Mouse (Mus musculus): Measurements from ENCODE around the gene Ddx47. TPM values are rescaled to one million over a fixed set of nuclear protein-coding genes. Genes with fewer than 3 reads are reported as not detected.

Gene Ddx47
- 69.8 and 77.9 TPM in 2 replicates for polyA plus RNA-seq (2014; fragmentation: Nextera tagmentation; extraction: Ambion mirVana)

- ATAC-seq (ENCODE audit: low FRiP score, low TSS enrichment) (peak; percentile 92), DNase-seq (peak; percentile 98)
- H3K9ac ChIP-seq (replicated peaks; ENCODE audit: low read length) = peak within 1 kb of the TSS; percentile 72
- 5% methylated on average over 19 of the region's 19 CpGs for WGBS
- H3K4me1 ChIP-seq (ENCODE audit: control insufficient read depth, insufficient read depth, low read length) = peaks cover 6% of the 10 kb centered on the region
- H3K4me3 ChIP-seq (replicated peaks; ENCODE audit: low read depth, low read length) = peak within 1 kb of the TSS; percentile 73
- peaks cover 28% of the 10 kb centered on the region for H3K36me3 ChIP-seq (ENCODE audit: control insufficient read depth, insufficient read depth, low read length)
- H3K27ac ChIP-seq (replicated peaks; ENCODE audit: low read depth, low read length) = 0 out of 2 replicates have a peak within 1 kb of the TSS, but pooled peaks have one; percentile 39
- peak within 1 kb of the TSS; percentile 68 for H3K4me2 ChIP-seq (ENCODE audit: low read length)
- H3K9me3 ChIP-seq (ENCODE audit: control insufficient read depth, low read length) = no peaks in the 10 kb centered on the region
- H3K27me3 ChIP-seq (ENCODE audit: control insufficient read depth, insufficient read depth, low read length) = no peaks in the 10 kb centered on the region
These were observed at the start of gene Ddx47 for GRCm38 (mm10) chr6:135011048-135011733. Ddx47 (plus strand) TSS chr6:135011612.

DNA sequence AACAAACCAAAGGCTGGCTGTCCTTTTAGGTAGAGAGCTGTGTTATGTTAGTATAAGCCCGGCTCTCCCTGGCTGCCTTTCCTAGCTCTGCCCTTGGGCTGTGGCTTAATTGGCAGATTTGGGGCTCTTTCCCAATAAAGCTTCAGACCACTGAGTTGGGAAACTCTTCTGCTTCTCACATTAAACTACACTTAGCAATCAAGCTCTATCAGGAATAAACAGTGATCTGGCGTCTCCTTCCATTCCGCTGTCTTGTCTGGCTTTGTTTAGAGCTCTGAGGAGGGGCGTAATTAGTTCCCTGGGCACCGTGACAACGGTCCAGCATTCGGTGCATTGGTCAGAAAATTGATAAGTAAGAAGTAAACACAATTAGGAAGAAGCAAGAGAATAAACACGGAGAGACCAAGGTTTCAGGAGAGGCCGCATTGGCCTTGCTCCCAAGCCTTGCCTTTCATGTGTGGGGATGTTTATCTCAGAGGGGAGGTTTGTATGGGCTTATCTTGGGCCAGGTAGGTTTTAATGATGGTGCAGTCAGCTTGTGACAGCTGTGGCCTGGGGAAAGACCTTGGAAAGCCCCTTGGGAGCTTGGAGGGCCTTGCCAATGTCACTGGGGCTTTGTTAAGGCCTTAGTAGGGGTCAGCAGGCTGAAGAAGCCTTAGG is 49.4 kb upstream of the Ddx47 start:
- no peak overlapping the region for H3K9ac ChIP-seq (replicated peaks; ENCODE audit: low read length)
- no peaks in the 10 kb centered on the region for H3K9me3 ChIP-seq (ENCODE audit: control insufficient read depth, low read length)
- no peak overlapping the region for H3K4me3 ChIP-seq (replicated peaks; ENCODE audit: low read depth, low read length)
- H3K27me3 ChIP-seq (ENCODE audit: control insufficient read depth, insufficient read depth, low read length) = no peaks in the 10 kb centered on the region
- no peak for ATAC-seq (ENCODE audit: low FRiP score, low TSS enrichment)
- no peak overlapping the region for H3K27ac ChIP-seq (replicated peaks; ENCODE audit: low read depth, low read length)
- 0 out of 2 replicates have a peak, but pooled peaks cover 6% of the 10 kb centered on the region for H3K4me1 ChIP-seq (ENCODE audit: control insufficient read depth, insufficient read depth, low read length)
- H3K36me3 ChIP-seq (ENCODE audit: control insufficient read depth, insufficient read depth, low read length) = no peaks in the 10 kb centered on the region
- H3K4me2 ChIP-seq (ENCODE audit: low read length) = no peak overlapping the region
- WGBS = 47% methylated on average over 9 of the region's 9 CpGs
- no peak for DNase-seq

GRCm38 (mm10) chr6:134962518-134962893 is 48.9 kb upstream of the Ddx47 start:
- WGBS = 33% methylated on average over 5 of the region's 5 CpGs
- 0 out of 2 replicates have a peak, but pooled peaks cover 6% of the 10 kb centered on the region for H3K4me1 ChIP-seq (ENCODE audit: control insufficient read depth, insufficient read depth, low read length)
- DNase-seq (no peak), ATAC-seq (ENCODE audit: low FRiP score, low TSS enrichment) (no peak)
- no peaks in the 10 kb centered on the region for H3K27me3 ChIP-seq (ENCODE audit: control insufficient read depth, insufficient read depth, low read length)
- no peaks in the 10 kb centered on the region for H3K9me3 ChIP-seq (ENCODE audit: control insufficient read depth, low read length)
- no peak overlapping the region for H3K4me3 ChIP-seq (replicated peaks; ENCODE audit: low read depth, low read length)
- no peak overlapping the region for H3K27ac ChIP-seq (replicated peaks; ENCODE audit: low read depth, low read length)
- no peak overlapping the region for H3K4me2 ChIP-seq (ENCODE audit: low read length)
- no peaks in the 10 kb centered on the region for H3K36me3 ChIP-seq (ENCODE audit: control insufficient read depth, insufficient read depth, low read length)
- H3K9ac ChIP-seq (replicated peaks; ENCODE audit: low read length) = no peak overlapping the region

DNA sequence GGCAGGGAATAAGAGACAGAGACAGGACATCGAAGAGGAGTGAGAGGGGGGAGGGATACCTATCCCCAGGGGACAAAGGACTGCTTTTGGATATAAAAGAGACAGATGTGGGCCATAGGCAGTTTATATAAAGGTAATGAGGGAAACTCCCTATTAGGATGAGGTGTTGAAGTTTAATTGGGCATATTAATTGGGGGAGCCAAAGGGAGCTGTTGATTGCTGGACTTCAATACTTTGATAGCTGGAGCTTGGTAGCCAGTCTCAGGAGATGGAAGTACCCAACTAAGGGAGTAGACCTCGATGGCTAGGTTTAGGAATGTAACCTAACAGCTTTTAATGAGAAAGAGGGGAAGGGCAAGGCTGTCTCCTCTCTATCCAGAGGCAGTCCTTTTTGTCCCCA is 47.5 kb upstream of the Ddx47 start:
- Histone ChIP-seq H3K4me2 (ENCODE audit: low read length) (no peak overlapping the region), H3K9me3 (ENCODE audit: control insufficient read depth, low read length) (no peaks in the 10 kb centered on the region), H3K4me3 (replicated peaks; ENCODE audit: low read depth, low read length) (no peak overlapping the region), H3K36me3 (ENCODE audit: control insufficient read depth, insufficient read depth, low read length) (no peaks in the 10 kb centered on the region), H3K27me3 (ENCODE audit: control insufficient read depth, insufficient read depth, low read length) (no peaks in the 10 kb centered on the region), H3K27ac (replicated peaks; ENCODE audit: low read depth, low read length) (no peak overlapping the region), H3K4me1 (ENCODE audit: control insufficient read depth, insufficient read depth, low read length) (0 out of 2 replicates have a peak, but pooled peaks cover 6% of the 10 kb centered on the region), H3K9ac (replicated peaks; ENCODE audit: low read length) (no peak overlapping the region)
- 87% methylated on average over 2 of the region's 2 CpGs for WGBS
- ATAC-seq (ENCODE audit: low FRiP score, low TSS enrichment) (no peak), DNase-seq (no peak)

GRCm38 (mm10) chr6:134966681-134967080 is 44.7 kb upstream of the Ddx47 start:
- Histone ChIP-seq H3K27ac (replicated peaks; ENCODE audit: low read depth, low read length) (no peak overlapping the region), H3K9me3 (ENCODE audit: control insufficient read depth, low read length) (no peaks in the 10 kb centered on the region), H3K4me1 (ENCODE audit: control insufficient read depth, insufficient read depth, low read length) (no peaks in the 10 kb centered on the region), H3K27me3 (ENCODE audit: control insufficient read depth, insufficient read depth, low read length) (no peaks in the 10 kb centered on the region), H3K9ac (replicated peaks; ENCODE audit: low read length) (no peak overlapping the region), H3K4me2 (ENCODE audit: low read length) (no peak overlapping the region), H3K36me3 (ENCODE audit: control insufficient read depth, insufficient read depth, low read length) (no peaks in the 10 kb centered on the region), H3K4me3 (replicated peaks; ENCODE audit: low read depth, low read length) (no peak overlapping the region)
- DNase-seq (no peak), ATAC-seq (ENCODE audit: low FRiP score, low TSS enrichment) (no peak)
- WGBS = 88% methylated on average over 5 of the region's 5 CpGs

DNA sequence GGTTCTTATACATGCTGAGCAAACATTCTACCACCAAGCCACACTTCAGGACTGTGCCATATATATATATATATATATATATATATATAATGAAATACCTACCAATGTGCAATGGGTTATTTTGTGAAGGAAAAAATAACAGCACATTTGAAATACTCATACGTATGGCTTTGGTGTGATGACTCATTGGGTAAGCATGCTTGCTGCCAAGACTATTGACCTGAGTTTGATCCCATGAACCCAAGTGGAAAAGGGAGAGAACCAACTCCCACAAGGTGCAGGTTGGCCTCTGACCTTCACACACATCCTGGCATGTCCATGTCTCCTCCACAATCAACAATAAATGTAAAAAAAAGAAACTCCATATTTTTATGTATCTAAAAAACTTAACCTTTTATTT is 43.1 kb upstream of the Ddx47 start:
- DNase-seq = no peak
- no peak overlapping the region for H3K4me2 ChIP-seq (ENCODE audit: low read length)
- H3K27ac ChIP-seq (replicated peaks; ENCODE audit: low read depth, low read length) = no peak overlapping the region
- no peak overlapping the region for H3K9ac ChIP-seq (replicated peaks; ENCODE audit: low read length)
- H3K27me3 ChIP-seq (ENCODE audit: control insufficient read depth, insufficient read depth, low read length) = no peaks in the 10 kb centered on the region
- no peaks in the 10 kb centered on the region for H3K9me3 ChIP-seq (ENCODE audit: control insufficient read depth, low read length)
- no peaks in the 10 kb centered on the region for H3K4me1 ChIP-seq (ENCODE audit: control insufficient read depth, insufficient read depth, low read length)
- H3K36me3 ChIP-seq (ENCODE audit: control insufficient read depth, insufficient read depth, low read length) = no peaks in the 10 kb centered on the region
- ATAC-seq (ENCODE audit: low FRiP score, low TSS enrichment) = no peak
- 95% methylated on average over 1 of the region's 1 CpGs for WGBS
- H3K4me3 ChIP-seq (replicated peaks; ENCODE audit: low read depth, low read length) = no peak overlapping the region

GRCm38 (mm10) chr6:134969498-134969897 is 41.9 kb upstream of the Ddx47 start:
- Histone ChIP-seq H3K9ac (replicated peaks; ENCODE audit: low read length) (no peak overlapping the region), H3K27me3 (ENCODE audit: control insufficient read depth, insufficient read depth, low read length) (no peaks in the 10 kb centered on the region), H3K4me1 (ENCODE audit: control insufficient read depth, insufficient read depth, low read length) (no peaks in the 10 kb centered on the region), H3K36me3 (ENCODE audit: control insufficient read depth, insufficient read depth, low read length) (no peaks in the 10 kb centered on the region), H3K4me2 (ENCODE audit: low read length) (no peak overlapping the region), H3K4me3 (replicated peaks; ENCODE audit: low read depth, low read length) (no peak overlapping the region), H3K9me3 (ENCODE audit: control insufficient read depth, low read length) (no peaks in the 10 kb centered on the region), H3K27ac (replicated peaks; ENCODE audit: low read depth, low read length) (no peak overlapping the region)
- WGBS = 96% methylated on average over 2 of the region's 2 CpGs
- ATAC-seq (ENCODE audit: low FRiP score, low TSS enrichment) (no peak), DNase-seq (no peak)

DNA sequence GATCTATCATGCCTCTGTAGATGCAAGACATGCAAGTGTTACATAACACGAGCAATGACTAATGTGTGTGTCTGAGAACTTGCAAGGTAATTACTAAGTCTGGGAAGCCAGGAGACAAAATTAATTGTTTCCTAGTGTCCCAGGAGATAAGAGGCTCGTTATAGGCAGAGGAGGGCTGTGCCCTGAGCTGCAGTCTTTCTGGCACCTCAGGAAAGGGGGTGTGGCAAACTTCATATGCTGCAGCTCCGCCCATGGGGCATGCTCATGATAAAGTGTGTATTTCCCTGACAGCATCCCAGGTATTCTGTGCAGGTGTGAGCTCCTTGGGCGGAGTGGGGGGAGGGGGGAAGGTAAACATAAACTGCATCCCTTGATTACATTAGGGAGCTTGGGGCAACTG is 39.3 kb upstream of the Ddx47 start:
- WGBS = 63% methylated on average over 4 of the region's 4 CpGs
- Histone ChIP-seq H3K4me2 (ENCODE audit: low read length) (no peak overlapping the region), H3K4me3 (replicated peaks; ENCODE audit: low read depth, low read length) (no peak overlapping the region), H3K4me1 (ENCODE audit: control insufficient read depth, insufficient read depth, low read length) (no peaks in the 10 kb centered on the region), H3K27ac (replicated peaks; ENCODE audit: low read depth, low read length) (no peak overlapping the region), H3K27me3 (ENCODE audit: control insufficient read depth, insufficient read depth, low read length) (no peaks in the 10 kb centered on the region), H3K9ac (replicated peaks; ENCODE audit: low read length) (no peak overlapping the region), H3K9me3 (ENCODE audit: control insufficient read depth, low read length) (no peaks in the 10 kb centered on the region), H3K36me3 (ENCODE audit: control insufficient read depth, insufficient read depth, low read length) (no peaks in the 10 kb centered on the region)
- no peak for DNase-seq
- ATAC-seq (ENCODE audit: low FRiP score, low TSS enrichment) = no peak

DNA sequence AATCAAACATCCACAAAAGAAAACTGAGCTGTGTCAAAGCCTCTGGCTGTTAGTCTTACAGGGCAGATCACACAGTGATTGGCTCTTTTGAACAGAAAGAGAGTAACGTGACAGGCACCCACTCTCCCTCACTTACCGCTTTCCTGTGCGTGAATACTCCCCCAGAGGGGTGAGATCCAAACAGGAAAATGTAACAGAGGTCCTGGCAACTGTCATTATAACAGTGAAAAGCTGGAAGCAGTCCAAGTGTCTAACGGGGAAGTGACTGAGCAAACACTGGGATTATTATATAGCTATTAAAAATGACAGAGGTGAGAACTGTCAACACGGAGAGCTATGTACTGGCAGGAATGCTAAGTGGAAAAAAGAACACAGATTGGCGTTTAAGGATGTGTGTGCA is 34.8 kb upstream of the Ddx47 start:
- H3K27ac ChIP-seq (replicated peaks; ENCODE audit: low read depth, low read length) = no peak overlapping the region
- H3K36me3 ChIP-seq (ENCODE audit: control insufficient read depth, insufficient read depth, low read length) = no peaks in the 10 kb centered on the region
- 57% methylated on average over 6 of the region's 6 CpGs for WGBS
- H3K4me1 ChIP-seq (ENCODE audit: control insufficient read depth, insufficient read depth, low read length) = no peaks in the 10 kb centered on the region
- no peak overlapping the region for H3K9ac ChIP-seq (replicated peaks; ENCODE audit: low read length)
- no peaks in the 10 kb centered on the region for H3K9me3 ChIP-seq (ENCODE audit: control insufficient read depth, low read length)
- H3K27me3 ChIP-seq (ENCODE audit: control insufficient read depth, insufficient read depth, low read length) = no peaks in the 10 kb centered on the region
- H3K4me3 ChIP-seq (replicated peaks; ENCODE audit: low read depth, low read length) = no peak overlapping the region
- DNase-seq = no peak
- H3K4me2 ChIP-seq (ENCODE audit: low read length) = no peak overlapping the region
- no peak for ATAC-seq (ENCODE audit: low FRiP score, low TSS enrichment)

Data from midbrain, embryonic 14.5 days (tissue).